Mouse (Mus musculus) intestine, embryonic 15.5 days (tissue): ENCODE measurements around the gene Rfx2. TPM values are rescaled to one million over a fixed set of nuclear protein-coding genes. Genes with fewer than 3 reads are reported as not detected.

Experiments used
- ATAC-seq: fragments of 200-750 bp; cut with Nextera tagmentation; 2 replicates; pipeline ENCODE4 v1.8.0; 2017; ENCODE audit warnings: moderate TSS enrichment, moderate library complexity
- H3K27ac ChIP-seq: fragments of 300-500 bp; sonication (generic); 2 replicates; pipeline ENCODE4 v1.5.1; 2015; ENCODE audit warnings: mild to moderate bottlenecking, inconsistent platforms
- H3K27me3 ChIP-seq: fragments of 300-500 bp; sonication (generic); replicated peaks from 2 replicates; pipeline ENCODE4 v1.6.1; 2015; ENCODE audit warnings: inconsistent platforms
- H3K36me3 ChIP-seq: fragments of 300-500 bp; sonication (generic); 2 replicates; pipeline ENCODE4 v1.6.1; 2015; ENCODE audit warnings: inconsistent platforms
- H3K4me1 ChIP-seq: fragments of 300-500 bp; sonication (generic); replicated peaks from 2 replicates; pipeline ENCODE4 v1.6.1; 2015; ENCODE audit warnings: inconsistent platforms
- H3K4me2 ChIP-seq: fragments of 300-500 bp; sonication (generic); replicated peaks from 2 replicates; pipeline ENCODE4 v1.6.1; 2015; ENCODE audit warnings: mild to moderate bottlenecking, inconsistent platforms
- H3K4me3 ChIP-seq: fragments of 300-500 bp; sonication (generic); replicated peaks from 2 replicates; pipeline ENCODE4 v1.5.1; 2015; ENCODE audit warnings: inconsistent platforms
- H3K9ac ChIP-seq: fragments of 300-500 bp; sonication (generic); 2 replicates; pipeline ENCODE4 v1.6.1; 2015; ENCODE audit warnings: inconsistent platforms
- H3K9me3 ChIP-seq: fragments of 300-500 bp; sonication (generic); 2 replicates; pipeline ENCODE4 v1.6.1; 2016; ENCODE audit warnings: inconsistent platforms
- WGBS: fragments of 180-500 bp; shearing (Covaris S2); methylation state at CpG from one replicate; pipeline ENCODE4 v1.1.7; 2015; 5-methylcytosine and 5-hydroxymethylcytosine counted together
- polyA plus RNA-seq: library from polyadenylated mRNA; unstranded; fragments of >200 nt; fragmentation: Nextera tagmentation; extraction: Ambion mirVana; gene quantifications from 2 replicates; pipeline ENCODE4 v1.2.1, GENCODE M21; 2015

Gene Rfx2
- polyA plus RNA-seq, 1 experiment from 2014 or later, result 3.1 TPM

DNA sequence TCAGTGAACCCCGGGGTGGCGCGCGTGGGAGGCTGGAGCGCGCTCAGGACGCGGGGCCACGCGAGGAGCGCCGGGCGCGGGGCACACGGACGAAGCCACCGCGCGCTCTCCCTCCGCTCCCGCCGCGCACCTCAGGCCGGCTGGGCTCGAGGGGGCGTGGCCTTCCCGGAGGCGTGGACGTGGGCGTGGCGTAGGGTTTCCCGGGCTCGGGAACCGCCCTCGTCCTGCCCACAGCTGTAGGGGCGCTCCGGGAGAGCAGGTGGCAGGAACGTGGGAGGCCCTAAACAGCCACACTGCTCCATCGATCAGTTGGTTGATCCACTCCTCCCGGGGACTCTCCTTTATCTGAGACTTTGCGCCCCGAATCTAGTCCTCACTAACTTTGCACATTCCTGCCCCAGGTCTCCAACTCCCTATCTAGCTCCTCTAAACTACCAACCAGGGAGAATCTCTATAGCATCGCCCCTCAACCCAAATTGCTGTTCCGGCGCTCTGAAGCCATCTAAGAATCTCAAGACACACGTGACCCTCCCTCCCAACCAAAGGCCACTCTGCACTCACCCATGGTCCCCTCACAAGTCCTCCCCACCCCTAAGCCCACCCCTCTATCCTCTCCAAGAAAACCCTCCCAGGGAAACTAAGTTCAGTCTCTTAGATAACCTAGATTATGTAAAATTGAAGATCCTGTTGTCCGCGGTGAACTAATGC is 73.2 kb downstream of the Rfx2 start, which contains the start of gene Nrtn:
TSS of gene Nrtn (minus strand) at position 115 of the 708 bp plus-strand sequence.
- Histone ChIP-seq H3K27me3 (peaks cover 38% of the 10 kb centered on the region), H3K4me3 (peak within 1 kb of the TSS; percentile 59), H3K9me3 (no peaks in the 10 kb centered on the region), H3K4me1 (peaks cover 48% of the 10 kb centered on the region), H3K4me2 (peak within 1 kb of the TSS; percentile 100), H3K9ac (peak within 1 kb of the TSS; percentile 61), H3K27ac (peak within 1 kb of the TSS; percentile 32; the same call in 1 of the 2 replicates), H3K36me3 (no peaks in the 10 kb centered on the region)
- ATAC-seq, result peak; percentile 71
- WGBS, result under 1% methylated on average over 38 of the region's 48 CpGs

GRCm38 (mm10) chr17:56756703-56757399 is 74.0 kb downstream of the Rfx2 start:
- peak; percentile 23 for ATAC-seq
- Histone ChIP-seq H3K27ac (no peak overlapping the region), H3K36me3 (no peaks in the 10 kb centered on the region), H3K4me3 (peak overlapping the region; percentile 59), H3K4me1 (peaks cover 43% of the 10 kb centered on the region), H3K9me3 (no peaks in the 10 kb centered on the region), H3K9ac (peak overlapping the region; percentile 61), H3K4me2 (peak overlapping the region; percentile 100), H3K27me3 (peaks cover 44% of the 10 kb centered on the region)
- WGBS, result under 1% methylated on average over 51 of the region's 51 CpGs

DNA sequence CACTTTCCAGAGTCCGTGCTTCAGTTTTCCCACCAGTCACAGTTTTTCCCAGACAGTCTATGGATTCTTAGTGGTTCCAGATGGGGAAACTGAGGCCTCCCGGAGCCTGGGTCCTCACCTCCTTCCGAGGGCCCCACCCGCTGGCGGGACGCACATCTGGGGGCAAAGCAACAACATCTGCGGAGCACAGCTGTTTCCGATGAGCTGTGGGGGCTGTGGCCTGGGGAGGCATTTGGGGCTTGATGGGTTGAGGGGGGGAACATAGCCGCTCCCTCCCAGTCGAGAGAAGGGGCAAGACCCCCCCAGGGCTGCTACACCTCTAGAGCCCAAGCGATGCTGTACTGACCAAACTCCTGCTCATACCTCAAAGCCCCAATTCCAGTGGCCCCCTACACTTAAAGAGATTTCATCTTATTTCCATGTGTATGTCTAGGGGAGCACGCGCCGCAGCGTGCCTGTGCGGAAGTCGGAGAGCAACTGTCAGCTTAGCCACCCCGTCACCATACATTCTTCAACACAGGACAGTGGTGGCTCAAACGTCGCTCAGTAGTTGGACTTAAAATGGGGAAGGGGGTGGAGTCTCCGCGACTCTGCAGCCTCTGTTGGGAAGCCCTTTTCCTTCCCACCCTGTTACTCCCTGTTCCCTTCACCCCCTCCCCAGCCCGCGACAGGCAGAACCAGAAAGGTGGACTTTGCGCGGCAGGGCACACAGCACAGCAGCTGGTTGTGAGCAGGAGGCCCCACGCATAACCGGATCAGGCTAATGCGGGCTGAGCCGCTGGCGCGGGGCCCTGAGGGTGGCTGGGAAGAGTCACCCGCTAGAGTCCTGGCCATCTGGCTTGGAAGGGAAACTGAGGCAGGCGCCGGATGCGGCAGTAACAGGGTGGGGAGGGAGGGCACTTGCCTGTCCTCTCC is 76.3 kb downstream of the Rfx2 start:
- WGBS, result 17% methylated on average over 36 of the region's 36 CpGs
- Histone ChIP-seq H3K4me1 (peaks cover 37% of the 10 kb centered on the region), H3K27me3 (peaks cover 48% of the 10 kb centered on the region), H3K27ac (no peak overlapping the region), H3K4me3 (no peak overlapping the region), H3K9me3 (no peaks in the 10 kb centered on the region), H3K9ac (no peak overlapping the region), H3K36me3 (no peaks in the 10 kb centered on the region), H3K4me2 (peak overlapping the region; percentile 49)
- no peak for ATAC-seq

DNA sequence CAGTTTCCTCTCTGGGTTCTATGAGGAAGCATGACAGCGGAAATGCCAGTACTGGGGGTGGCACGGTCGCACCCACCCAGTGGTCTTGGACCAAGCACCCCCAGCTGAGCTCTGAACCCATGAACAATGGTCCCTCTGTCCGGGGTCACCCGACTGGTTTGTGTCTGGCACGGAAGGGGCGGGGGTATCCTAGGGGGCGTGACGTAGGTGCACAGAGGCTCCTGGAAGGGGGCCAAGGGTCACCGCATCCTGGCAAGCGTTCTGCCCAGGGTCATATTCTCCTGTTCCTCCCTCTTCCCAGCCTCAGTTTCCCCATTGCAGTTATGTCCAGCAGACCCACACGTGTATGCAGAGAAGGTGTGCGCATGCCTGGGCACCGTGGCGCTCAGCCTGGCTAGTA is 77.4 kb downstream of the Rfx2 start:
- Histone ChIP-seq H3K27me3 (peaks cover 48% of the 10 kb centered on the region), H3K27ac (no peak overlapping the region), H3K9me3 (no peaks in the 10 kb centered on the region), H3K4me1 (peaks cover 34% of the 10 kb centered on the region), H3K36me3 (no peaks in the 10 kb centered on the region), H3K4me2 (no peak overlapping the region), H3K9ac (no peak overlapping the region), H3K4me3 (no peak overlapping the region)
- WGBS, result 26% methylated on average over 15 of the region's 15 CpGs
- no peak for ATAC-seq

GRCm38 (mm10) chr17:56751404-56752072 is 79.3 kb downstream of the Rfx2 start:
- peak; percentile 55 for ATAC-seq
- H3K27me3 ChIP-seq, result peaks cover 43% of the 10 kb centered on the region

DNA sequence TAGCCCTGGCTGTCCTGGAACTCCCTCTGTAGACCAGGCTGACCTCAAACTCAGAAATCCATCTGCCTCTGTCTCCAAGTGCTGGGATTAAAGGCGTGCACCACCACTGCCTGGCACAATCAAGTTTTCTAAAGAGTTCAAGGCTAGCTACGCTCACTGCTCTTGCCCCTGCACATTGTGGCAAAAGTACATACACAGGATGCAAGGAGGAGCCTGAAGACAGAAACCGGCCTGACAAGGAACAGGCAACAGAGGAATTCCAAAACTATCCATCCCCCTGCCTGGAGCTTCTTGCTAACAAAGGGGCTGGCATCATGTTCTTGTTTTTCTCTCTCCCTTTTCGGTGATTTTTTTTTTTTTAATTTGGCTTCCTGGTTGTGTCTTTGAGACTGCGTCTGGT is 86.6 kb downstream of the Rfx2 start:
- no peak overlapping the region for H3K9ac ChIP-seq
- 31% methylated on average over 5 of the region's 5 CpGs for WGBS
- H3K4me3 ChIP-seq, result no peak overlapping the region
- ATAC-seq, result no peak
- H3K36me3 ChIP-seq, result no peaks in the 10 kb centered on the region
- H3K9me3 ChIP-seq, result no peaks in the 10 kb centered on the region
- no peaks in the 10 kb centered on the region for H3K27me3 ChIP-seq
- no peak overlapping the region for H3K4me2 ChIP-seq
- no peak overlapping the region for H3K27ac ChIP-seq
- H3K4me1 ChIP-seq, result no peaks in the 10 kb centered on the region

More at GRCm38 (mm10) chr17:56751404-56752072, 79.3 kb downstream of the Rfx2 start:
- Histone ChIP-seq H3K9ac (peak overlapping the region; percentile 32), H3K4me3 (peak overlapping the region; percentile 25), H3K9me3 (no peaks in the 10 kb centered on the region), H3K4me2 (peak overlapping the region; percentile 58), H3K36me3 (no peaks in the 10 kb centered on the region), H3K27ac (no peak overlapping the region), H3K4me1 (peaks cover 18% of the 10 kb centered on the region)
- 28% methylated on average over 71 of the region's 71 CpGs for WGBS

DNA sequence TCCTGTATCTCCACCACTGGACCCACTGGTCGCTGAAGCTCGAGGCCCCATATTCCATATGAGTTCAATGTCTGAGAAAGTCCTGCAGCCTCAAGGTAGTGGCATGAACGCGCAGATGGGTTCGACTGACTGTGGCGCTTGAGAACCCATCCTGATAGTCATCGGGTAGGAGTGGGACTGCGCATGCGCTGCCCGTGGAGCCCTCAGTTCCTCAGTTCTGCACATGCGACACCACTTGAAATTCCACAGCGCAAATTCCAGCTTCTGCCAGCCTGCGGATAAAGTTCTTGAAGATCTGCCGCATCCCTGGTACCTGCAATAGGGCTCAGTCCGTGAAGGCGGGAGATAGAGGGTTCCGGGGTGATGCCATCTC is 90.0 kb downstream of the Rfx2 start:
- ATAC-seq, result no peak

DNA sequence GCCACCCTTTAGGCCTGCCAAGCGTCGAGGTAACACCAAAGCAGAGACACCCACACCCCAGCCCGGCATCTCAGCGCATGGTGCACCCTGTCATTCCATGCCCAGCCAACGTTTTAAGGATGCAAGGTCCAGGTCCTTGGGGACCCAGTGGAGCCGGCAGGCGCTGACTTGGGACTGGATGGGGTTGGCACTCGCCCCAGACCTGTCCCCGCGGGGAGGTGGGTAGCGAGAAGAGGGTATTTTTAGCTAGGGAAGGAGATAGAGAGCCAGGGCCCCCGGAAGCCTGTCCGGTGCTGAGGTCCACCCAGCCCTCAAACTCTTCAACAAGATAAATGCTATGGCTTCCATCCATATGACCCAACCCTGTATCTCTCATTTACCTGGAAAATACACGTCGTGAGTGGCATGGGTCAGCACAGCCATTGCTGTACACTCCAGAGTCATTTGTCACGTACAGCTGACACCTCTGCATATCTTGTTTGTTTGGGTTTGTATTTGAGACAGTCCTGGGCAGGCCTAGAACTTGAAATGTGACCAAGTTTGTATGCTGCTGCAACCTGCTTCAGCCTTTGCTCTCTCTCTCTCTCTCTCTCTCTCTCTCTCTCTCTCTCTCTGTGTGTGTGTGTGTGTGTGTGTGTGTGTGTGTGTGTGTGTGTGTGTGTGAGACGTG is 90.6 kb downstream of the Rfx2 start:
- Histone ChIP-seq H3K4me1 (no peaks in the 10 kb centered on the region), H3K27ac (no peak overlapping the region), H3K4me3 (no peak overlapping the region), H3K27me3 (no peaks in the 10 kb centered on the region), H3K4me2 (no peak overlapping the region), H3K9ac (no peak overlapping the region), H3K36me3 (no peaks in the 10 kb centered on the region), H3K9me3 (no peaks in the 10 kb centered on the region)
- ATAC-seq, result no peak
- 79% methylated on average over 17 of the region's 17 CpGs for WGBS

More for the DNA sequence above, 90.0 kb downstream of the Rfx2 start:
- Histone ChIP-seq H3K27ac (no peak overlapping the region), H3K27me3 (no peaks in the 10 kb centered on the region), H3K36me3 (no peaks in the 10 kb centered on the region), H3K4me2 (no peak overlapping the region), H3K4me3 (no peak overlapping the region), H3K9me3 (no peaks in the 10 kb centered on the region), H3K4me1 (no peaks in the 10 kb centered on the region), H3K9ac (no peak overlapping the region)
- 74% methylated on average over 17 of the region's 17 CpGs for WGBS

DNA sequence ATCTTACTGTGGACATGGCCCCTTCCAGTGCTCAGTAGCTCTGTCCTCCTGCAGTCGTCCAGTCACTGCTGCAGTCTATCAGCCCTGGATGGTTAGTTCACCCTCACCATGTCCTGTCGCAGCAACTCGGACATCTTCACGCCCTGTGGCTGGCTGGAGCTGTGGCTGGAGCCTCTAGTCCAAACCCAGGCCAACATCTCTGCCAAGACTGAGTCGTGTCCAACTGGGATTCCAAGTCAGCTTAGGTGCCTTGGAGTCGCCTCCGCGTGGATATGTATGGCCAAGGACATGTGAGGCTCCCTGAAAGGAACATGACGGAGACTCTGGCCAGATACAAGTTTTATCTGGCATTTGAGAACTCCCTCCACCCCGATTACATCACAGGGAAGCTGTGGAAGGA is 92.6 kb downstream of the Rfx2 start:
- no peaks in the 10 kb centered on the region for H3K4me1 ChIP-seq
- no peak overlapping the region for H3K4me2 ChIP-seq
- no peak for ATAC-seq
- 80% methylated on average over 10 of the region's 10 CpGs for WGBS
- no peaks in the 10 kb centered on the region for H3K27me3 ChIP-seq
- H3K9ac ChIP-seq, result no peak overlapping the region
- H3K9me3 ChIP-seq, result no peaks in the 10 kb centered on the region
- H3K36me3 ChIP-seq, result no peaks in the 10 kb centered on the region
- no peak overlapping the region for H3K4me3 ChIP-seq
- H3K27ac ChIP-seq, result no peak overlapping the region

DNA sequence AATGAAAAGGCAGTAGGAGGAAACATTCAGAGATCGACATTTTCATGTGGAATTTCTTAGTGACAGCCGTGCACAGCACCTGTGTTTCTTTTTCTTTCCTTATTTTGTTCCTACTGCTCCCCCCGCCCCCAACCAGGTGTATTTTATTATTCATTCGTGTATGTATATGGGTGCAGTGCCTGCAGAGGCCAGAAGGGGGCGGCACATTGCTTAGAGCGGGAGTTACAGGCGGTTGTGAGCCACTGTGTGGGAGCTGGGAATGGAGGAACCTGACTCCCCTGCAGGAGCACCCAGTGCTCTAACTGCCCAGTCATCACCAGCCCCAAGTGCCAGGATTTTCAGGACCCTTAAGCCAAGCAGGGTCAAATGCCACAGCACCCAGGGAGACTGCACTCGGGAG is 94.3 kb downstream of the Rfx2 start:
- no peaks in the 10 kb centered on the region for H3K36me3 ChIP-seq
- no peaks in the 10 kb centered on the region for H3K27me3 ChIP-seq
- ATAC-seq, result no peak
- H3K9me3 ChIP-seq, result no peaks in the 10 kb centered on the region
- H3K4me1 ChIP-seq, result no peaks in the 10 kb centered on the region
- 47% methylated on average over 8 of the region's 8 CpGs for WGBS
- no peak overlapping the region for H3K9ac ChIP-seq
- no peak overlapping the region for H3K4me2 ChIP-seq
- H3K4me3 ChIP-seq, result no peak overlapping the region
- no peak overlapping the region for H3K27ac ChIP-seq

DNA sequence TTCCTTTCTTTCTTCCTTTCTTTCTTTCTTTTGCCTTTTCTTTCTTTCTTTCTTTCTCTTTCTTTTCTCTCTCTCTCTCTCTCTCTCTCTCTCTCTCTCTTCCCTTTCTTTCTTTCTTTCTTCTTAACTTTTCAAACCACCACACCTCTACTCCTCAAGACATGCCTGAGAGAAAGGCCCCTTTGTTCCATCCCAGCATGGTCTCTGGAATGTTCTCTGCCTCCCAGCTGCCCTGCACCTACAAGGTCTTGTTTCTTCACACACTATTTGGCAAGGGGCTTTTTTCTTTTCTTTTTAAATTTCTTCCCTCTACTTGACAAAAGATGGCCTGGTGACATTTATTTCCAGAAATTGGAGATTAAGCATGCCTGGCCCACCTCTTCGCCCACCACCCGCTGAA is 101.2 kb downstream of the Rfx2 start:
- no peaks in the 10 kb centered on the region for H3K36me3 ChIP-seq
- H3K4me1 ChIP-seq, result peaks cover 23% of the 10 kb centered on the region
- H3K9ac ChIP-seq, result no peak overlapping the region
- WGBS, result 73% methylated on average over 2 of the region's 2 CpGs
- no peaks in the 10 kb centered on the region for H3K27me3 ChIP-seq
- no peaks in the 10 kb centered on the region for H3K9me3 ChIP-seq
- H3K4me2 ChIP-seq, result no peak overlapping the region
- H3K4me3 ChIP-seq, result no peak overlapping the region
- no peak overlapping the region for H3K27ac ChIP-seq
- ATAC-seq, result no peak
